Mouse (Mus musculus) CD4-positive, CD25-positive, alpha-beta regulatory T cell, adult 4 months (primary cell): ENCODE results near the gene Fam107a. TPM values are rescaled to one million over a fixed set of nuclear protein-coding genes. Genes with fewer than 3 reads are reported as not detected.

ENCODE experiments used
- ATAC-seq: one replicate; pipeline ENCODE4 v1.8.0; 2017
- polyA plus RNA-seq, 2 experiments: library from polyadenylated mRNA; unstranded; fragments of 100-300 nt; shearing (Covaris generic); gene quantifications; one replicate each; pipeline ENCODE4 v1.2.1; 2017

Fam107a gene
- polyA plus RNA-seq, 2 experiments from 2014 or later = not detected

DNA sequence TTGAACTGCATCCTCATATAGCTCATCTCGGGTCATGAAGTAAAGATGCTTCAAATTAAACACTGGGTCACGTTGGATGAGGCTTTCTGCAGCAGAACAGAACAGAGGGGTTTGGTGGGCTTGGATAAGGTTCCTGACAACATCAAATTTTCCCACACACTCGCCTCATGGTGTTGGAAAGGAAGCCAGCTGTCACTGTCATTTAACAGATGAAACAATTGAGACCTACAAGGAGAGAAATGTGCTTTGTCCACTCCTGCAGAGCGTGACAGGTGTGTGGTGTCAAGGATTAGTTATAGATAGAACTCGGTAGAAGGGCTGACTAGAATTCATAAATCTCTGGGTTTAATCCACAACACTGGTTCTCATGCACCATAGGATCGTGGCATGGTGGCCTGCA, 61.8 kb downstream of the Fam107a start:
- ATAC-seq = no peak

DNA sequence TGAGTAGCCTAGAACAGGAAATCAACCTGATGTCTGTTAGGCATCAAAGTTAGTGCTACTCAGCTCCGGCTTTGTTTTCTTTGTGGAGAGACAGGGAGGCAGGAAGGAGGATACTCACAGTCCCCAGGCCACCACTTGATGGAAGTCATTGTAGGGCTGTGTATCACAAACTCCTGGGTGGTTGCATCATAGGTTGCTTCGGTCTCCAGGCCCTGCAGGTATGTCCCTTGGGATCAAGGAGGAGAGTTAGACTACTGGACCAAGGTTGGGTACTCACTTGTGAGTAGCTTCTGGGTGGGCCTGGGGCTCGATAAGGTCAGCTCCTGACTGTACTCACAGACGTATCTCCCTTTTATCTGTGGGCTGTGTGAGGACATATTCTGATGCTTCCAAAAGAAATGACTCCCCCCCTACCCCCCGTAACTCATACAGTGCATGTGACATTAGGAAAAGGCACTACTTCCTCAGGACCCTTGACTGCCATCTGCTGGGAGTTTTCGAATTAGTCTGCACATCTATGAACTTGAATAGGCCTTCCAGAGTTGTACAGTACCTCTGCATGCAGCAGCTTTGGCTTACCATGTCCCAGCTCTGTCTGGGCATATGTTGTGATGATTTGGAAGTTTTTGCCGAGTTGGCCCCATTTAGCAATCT, 62.6 kb downstream of the Fam107a start:
- peak; percentile 43 for ATAC-seq

DNA sequence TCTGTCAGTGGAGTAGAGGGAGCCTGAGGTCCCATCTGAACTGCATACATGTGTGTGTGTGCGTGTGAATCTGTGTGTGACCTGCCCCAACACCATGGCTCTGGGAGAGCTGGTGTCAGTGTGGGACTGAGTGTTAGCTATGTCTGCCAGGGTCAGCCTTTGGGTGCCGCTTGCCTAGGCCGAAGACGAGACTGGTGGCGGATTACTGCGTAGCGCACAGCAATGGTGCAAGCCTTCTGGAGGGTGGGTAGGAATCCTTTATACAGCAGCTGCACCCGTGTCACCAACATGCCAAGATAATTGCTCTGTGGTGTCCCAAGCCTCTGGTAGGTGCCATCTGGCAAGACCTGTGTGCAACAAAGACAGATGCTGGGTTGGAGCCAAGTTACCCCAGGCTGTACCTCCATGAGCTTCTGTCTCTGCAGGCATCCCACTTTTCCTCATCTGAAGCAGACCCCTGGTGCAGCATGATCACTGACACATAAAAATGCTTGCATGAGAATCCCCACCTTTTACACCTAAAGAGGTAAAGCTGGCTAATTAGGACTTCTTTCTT, 66.4 kb downstream of the Fam107a start:
- no peak for ATAC-seq

DNA sequence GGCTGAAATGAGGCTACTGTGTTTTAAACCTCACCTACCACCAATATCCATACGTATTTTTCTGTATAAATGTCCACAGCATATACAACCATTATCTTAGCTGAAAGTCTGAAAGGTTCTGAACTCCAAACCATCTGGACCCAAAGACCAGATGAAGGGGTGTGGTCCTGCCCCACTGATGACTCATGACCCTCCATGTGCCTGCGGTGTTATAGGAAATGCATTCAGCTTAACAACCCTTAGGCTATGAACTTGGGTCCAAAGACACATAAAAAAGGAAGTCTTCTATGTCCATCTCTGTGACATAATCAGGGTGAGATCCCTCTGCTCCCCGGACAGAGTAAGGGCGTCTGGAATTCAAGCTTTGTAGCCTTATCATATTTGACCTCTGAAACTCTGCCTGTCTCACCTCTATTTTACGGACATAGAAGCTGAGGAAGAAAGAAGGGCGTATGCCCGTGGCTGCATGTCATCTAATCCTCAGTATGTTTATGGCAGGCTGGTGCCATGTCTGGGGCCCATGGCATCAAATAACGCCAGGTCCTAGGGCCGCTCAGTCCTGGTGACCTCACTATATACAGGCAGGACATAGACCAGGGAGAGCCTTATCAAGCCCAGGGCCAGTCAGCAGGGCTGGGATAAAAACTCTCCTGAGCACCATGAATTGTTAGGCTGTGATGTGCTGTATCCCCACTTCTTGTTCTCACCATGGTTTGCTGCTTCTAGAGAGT, 67.5 kb downstream of the Fam107a start:
- no peak for ATAC-seq

DNA sequence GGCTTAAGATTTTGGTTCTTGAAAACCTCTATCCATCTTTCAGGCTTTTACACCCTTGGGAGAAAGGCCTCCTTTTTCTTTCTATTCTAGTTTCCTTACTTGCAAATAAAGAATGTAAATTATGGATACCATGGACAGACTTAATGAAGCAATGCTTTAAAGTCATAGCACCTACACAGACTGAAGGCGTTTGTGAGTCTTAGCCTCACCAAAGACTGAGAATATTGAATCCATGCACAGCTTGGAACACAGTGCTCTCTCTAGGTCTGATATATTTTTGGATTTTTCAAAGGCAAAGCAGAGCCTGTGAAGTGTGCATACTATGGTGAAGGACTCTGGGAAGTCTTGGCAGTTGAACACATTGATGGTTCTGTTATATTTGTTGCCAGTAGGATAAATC, 68.6 kb downstream of the Fam107a start:
- ATAC-seq = no peak

DNA sequence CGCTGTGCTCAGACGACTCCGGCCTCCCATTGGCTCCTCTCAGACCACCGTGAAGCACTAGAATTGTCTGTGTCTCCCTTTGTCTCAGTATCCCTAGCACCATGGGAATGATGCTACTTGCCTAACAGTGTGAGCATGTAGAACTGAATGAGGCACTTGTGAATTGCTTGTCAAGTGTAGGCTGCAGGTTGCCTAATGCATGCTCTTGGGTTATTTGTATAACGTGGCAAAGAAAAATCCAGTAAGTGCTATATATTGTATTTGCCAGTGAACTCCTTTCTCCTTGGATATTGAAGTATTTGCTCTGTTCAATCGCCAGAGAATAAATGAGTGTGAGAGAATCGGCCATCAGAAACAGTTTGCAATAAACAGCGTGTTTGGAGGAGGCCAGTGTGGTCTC, 70.9 kb downstream of the Fam107a start:
- ATAC-seq = no peak

Other genes starting within 250 kb of the Fam107a start
- 10 to 100 TPM; 36.6 to 42.7 TPM for gene Rpp14, start 237.7 kb downstream of the Fam107a start, polyA plus RNA-seq
- gene Pxk, start 219.8 kb downstream of the Fam107a start, polyA plus RNA-seq = 10 to 100 TPM; 29.4 to 38.5 TPM
- 100 to 1,000 TPM; 139 to 163 TPM for gene Pdhb, start 145.0 kb downstream of the Fam107a start, polyA plus RNA-seq
- 1 to 10 TPM; 2.0 to 3.4 TPM for gene Kctd6, start 103.9 kb downstream of the Fam107a start, polyA plus RNA-seq
- not detected for gene Acox2, start 58.7 kb downstream of the Fam107a start, polyA plus RNA-seq
- not detected for gene Oit1, start 60.7 kb upstream of the Fam107a start, polyA plus RNA-seq